Mouse (Mus musculus) neural tube, embryonic 12.5 days (tissue): ENCODE data around the gene Dnah3. TPM values are rescaled to one million over a fixed set of nuclear protein-coding genes. Genes with fewer than 3 reads are reported as not detected.
A peak's percentile ranks its signal among the peaks of the same experiment; 100 is the strongest.

Experiments
- ATAC-seq: fragments of 200-750 bp; cut with Nextera tagmentation; 2 replicates; pipeline ENCODE4 v1.8.0; 2017; ENCODE audit warnings: low read depth, mild to moderate bottlenecking, moderate TSS enrichment, moderate library complexity; ENCODE audit not compliant: low FRiP score
- H3K27ac ChIP-seq: fragments of 300-500 bp; sonication (generic); 2 replicates; pipeline ENCODE4 v1.5.1; 2016
- H3K27me3 ChIP-seq: fragments of 300-500 bp; sonication (generic); replicated peaks from 2 replicates; pipeline ENCODE4 v1.6.1; 2016; ENCODE audit warnings: mild to moderate bottlenecking
- H3K36me3 ChIP-seq: fragments of 300-500 bp; sonication (generic); 2 replicates; pipeline ENCODE4 v1.6.1; 2016; ENCODE audit warnings: mild to moderate bottlenecking
- H3K4me1 ChIP-seq: fragments of 300-500 bp; sonication (generic); 2 replicates; pipeline ENCODE4 v1.6.1; 2016
- H3K4me2 ChIP-seq: fragments of 300-500 bp; sonication (generic); replicated peaks from 2 replicates; pipeline ENCODE4 v1.6.1; 2016; ENCODE audit warnings: mild to moderate bottlenecking
- H3K4me3 ChIP-seq: fragments of 300-500 bp; sonication (generic); 2 replicates; pipeline ENCODE4 v1.5.1; 2016
- H3K9ac ChIP-seq: fragments of 300-500 bp; sonication (generic); 2 replicates; pipeline ENCODE4 v1.6.1; 2016; ENCODE audit warnings: mild to moderate bottlenecking
- H3K9me3 ChIP-seq: fragments of 300-500 bp; sonication (generic); 2 replicates; pipeline ENCODE4 v1.6.1; 2016; ENCODE audit warnings: mild to moderate bottlenecking
- whole genome bisulfite sequencing: fragments of 180-500 bp; shearing (Covaris S2); methylation state at CpG from one replicate; pipeline ENCODE4 v1.1.7; 2016; 5-methylcytosine and 5-hydroxymethylcytosine counted together
- polyA plus RNA-seq: library from polyadenylated mRNA; unstranded; fragments of >200 nt; fragmentation: Nextera tagmentation; extraction: Ambion mirVana; gene quantifications from 2 replicates; pipeline ENCODE4 v1.2.1, GENCODE M21; 2016

The Dnah3 gene
- 0.05 TPM in 1 of 2 replicates, not detected in the other for polyA plus RNA-seq

- WGBS: 90% methylated on average over 6 of the region's 6 CpGs
- no peaks in the 10 kb centered on the region for H3K9me3 ChIP-seq
- H3K4me2 ChIP-seq: no peak within 1 kb of the TSS
- no peaks in the 10 kb centered on the region for H3K36me3 ChIP-seq
- no peaks in the 10 kb centered on the region for H3K4me1 ChIP-seq
- H3K27ac ChIP-seq: no peak within 1 kb of the TSS
- H3K9ac ChIP-seq: no peak within 1 kb of the TSS
- H3K27me3 ChIP-seq: no peaks in the 10 kb centered on the region
- no peak within 1 kb of the TSS for H3K4me3 ChIP-seq
- ATAC-seq: no peak
These were observed at the start of gene Dnah3 for GRCm38 (mm10) chr7:120095180-120095579. Dnah3 (minus strand) TSS chr7:120095280.

DNA sequence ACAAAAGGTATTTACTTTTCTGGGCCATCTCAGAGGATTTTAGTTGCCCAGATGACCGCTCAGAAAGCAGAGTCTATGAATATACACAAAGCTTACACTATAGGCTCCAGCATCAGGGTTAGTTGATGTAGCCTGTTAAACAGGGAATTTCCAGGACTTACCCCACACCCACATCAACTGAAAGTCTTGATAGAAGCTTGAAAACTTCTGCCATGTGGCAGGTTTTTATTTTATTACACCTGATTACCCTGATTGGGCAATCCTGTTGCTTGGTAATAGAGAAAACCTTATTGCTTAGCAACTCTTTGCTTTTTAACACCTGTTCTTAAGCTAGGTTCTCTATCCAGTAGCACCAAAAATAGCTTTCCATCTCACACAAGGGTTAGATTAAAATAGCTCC is 47.7 kb upstream of the Dnah3 start:
- Histone ChIP-seq H3K4me1 (no peaks in the 10 kb centered on the region), H3K27ac (no peak overlapping the region)
- WGBS: 91% methylated on average over 1 of the region's 1 CpGs

DNA sequence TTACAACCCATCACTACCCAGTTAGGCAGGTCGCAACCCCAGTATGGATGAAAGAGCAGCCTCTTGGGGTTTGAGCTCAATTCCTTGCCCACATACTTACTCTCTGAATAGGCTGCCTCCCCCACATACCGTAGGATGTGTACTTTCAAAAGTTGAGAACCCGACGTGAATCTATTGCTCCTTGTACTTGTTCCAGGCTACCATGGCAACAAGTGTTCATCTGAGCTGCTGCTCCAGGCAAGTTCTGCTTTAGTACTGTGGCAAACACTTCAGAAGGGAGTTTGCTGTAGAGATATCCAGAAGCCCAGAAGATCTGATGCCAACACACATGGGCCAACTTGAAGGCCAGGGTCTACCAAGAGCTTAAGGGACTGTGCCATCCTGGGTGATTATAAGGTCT is 33.9 kb upstream of the Dnah3 start:
- H3K4me1 ChIP-seq: peaks cover 6% of the 10 kb centered on the region; the same call in 1 of the 2 replicates
- no peaks in the 10 kb centered on the region for H3K9me3 ChIP-seq
- H3K4me2 ChIP-seq: no peak overlapping the region
- no peak for ATAC-seq
- no peaks in the 10 kb centered on the region for H3K27me3 ChIP-seq
- H3K4me3 ChIP-seq: no peak overlapping the region
- H3K9ac ChIP-seq: no peak overlapping the region
- no peaks in the 10 kb centered on the region for H3K36me3 ChIP-seq
- no peak overlapping the region for H3K27ac ChIP-seq
- 67% methylated on average over 4 of the region's 4 CpGs for WGBS

More for the DNA sequence above, 47.7 kb upstream of the Dnah3 start:
- no peaks in the 10 kb centered on the region for H3K27me3 ChIP-seq
- no peak overlapping the region for H3K9ac ChIP-seq
- H3K36me3 ChIP-seq: no peaks in the 10 kb centered on the region
- no peak overlapping the region for H3K4me3 ChIP-seq
- ATAC-seq: no peak
- H3K9me3 ChIP-seq: no peaks in the 10 kb centered on the region
- no peak overlapping the region for H3K4me2 ChIP-seq

GRCm38 (mm10) chr7:120127686-120128059 is 32.6 kb upstream of the Dnah3 start:
- no peak for ATAC-seq
- Histone ChIP-seq H3K36me3 (no peaks in the 10 kb centered on the region), H3K27me3 (no peaks in the 10 kb centered on the region), H3K4me3 (no peak overlapping the region), H3K9ac (no peak overlapping the region), H3K9me3 (no peaks in the 10 kb centered on the region), H3K27ac (no peak overlapping the region), H3K4me2 (no peak overlapping the region), H3K4me1 (peaks cover 6% of the 10 kb centered on the region; the same call in 1 of the 2 replicates)
- 57% methylated on average over 4 of the region's 4 CpGs for WGBS

GRCm38 (mm10) chr7:120126976-120127685 is 32.1 kb upstream of the Dnah3 start:
- ATAC-seq: no peak
- no peak overlapping the region for H3K9ac ChIP-seq
- H3K9me3 ChIP-seq: no peaks in the 10 kb centered on the region
- H3K4me2 ChIP-seq: no peak overlapping the region
- no peak overlapping the region for H3K27ac ChIP-seq
- H3K4me3 ChIP-seq: no peak overlapping the region
- WGBS: 37% methylated on average over 5 of the region's 5 CpGs
- no peaks in the 10 kb centered on the region for H3K36me3 ChIP-seq
- H3K4me1 ChIP-seq: peaks cover 6% of the 10 kb centered on the region; the same call in 1 of the 2 replicates
- H3K27me3 ChIP-seq: no peaks in the 10 kb centered on the region

GRCm38 (mm10) chr7:120124844-120125243 is 29.8 kb upstream of the Dnah3 start:
- H3K27ac ChIP-seq: no peak overlapping the region
- no peaks in the 10 kb centered on the region for H3K27me3 ChIP-seq
- no peak overlapping the region for H3K4me2 ChIP-seq
- H3K36me3 ChIP-seq: 0 out of 2 replicates have a peak, but pooled peaks cover 4% of the 10 kb centered on the region
- peak; percentile 87 for ATAC-seq
- H3K9me3 ChIP-seq: no peaks in the 10 kb centered on the region
- 0% methylated on average over 3 of the region's 3 CpGs for WGBS
- no peak overlapping the region for H3K9ac ChIP-seq
- no peak overlapping the region for H3K4me3 ChIP-seq
- H3K4me1 ChIP-seq: peaks cover 6% of the 10 kb centered on the region; the same call in 1 of the 2 replicates

DNA sequence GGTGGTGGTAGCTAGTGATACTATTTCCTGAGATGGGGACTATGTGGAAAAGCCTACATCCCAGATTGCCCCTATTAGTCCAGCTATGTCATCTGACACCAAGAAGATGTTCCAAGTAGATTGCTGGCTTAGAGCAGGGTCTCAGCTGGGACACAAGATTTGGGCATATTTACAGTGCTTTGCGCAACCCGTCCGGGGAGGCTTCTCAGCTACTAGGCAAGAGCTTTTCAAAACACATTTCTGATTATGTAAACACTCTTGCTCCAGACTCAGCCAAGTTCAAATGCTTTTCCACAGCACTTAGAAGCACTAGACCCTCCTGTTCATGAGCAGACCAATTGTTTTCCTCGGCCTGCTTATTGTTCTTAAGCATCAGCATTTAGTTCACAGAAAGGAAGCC is 28.7 kb upstream of the Dnah3 start:
- Histone ChIP-seq H3K4me2 (no peak overlapping the region), H3K9ac (no peak overlapping the region), H3K9me3 (no peaks in the 10 kb centered on the region), H3K4me3 (no peak overlapping the region), H3K27ac (no peak overlapping the region), H3K27me3 (no peaks in the 10 kb centered on the region), H3K4me1 (peaks cover 6% of the 10 kb centered on the region; the same call in 1 of the 2 replicates), H3K36me3 (0 out of 2 replicates have a peak, but pooled peaks cover 4% of the 10 kb centered on the region)
- ATAC-seq: no peak
- 90% methylated on average over 4 of the region's 4 CpGs for WGBS

DNA sequence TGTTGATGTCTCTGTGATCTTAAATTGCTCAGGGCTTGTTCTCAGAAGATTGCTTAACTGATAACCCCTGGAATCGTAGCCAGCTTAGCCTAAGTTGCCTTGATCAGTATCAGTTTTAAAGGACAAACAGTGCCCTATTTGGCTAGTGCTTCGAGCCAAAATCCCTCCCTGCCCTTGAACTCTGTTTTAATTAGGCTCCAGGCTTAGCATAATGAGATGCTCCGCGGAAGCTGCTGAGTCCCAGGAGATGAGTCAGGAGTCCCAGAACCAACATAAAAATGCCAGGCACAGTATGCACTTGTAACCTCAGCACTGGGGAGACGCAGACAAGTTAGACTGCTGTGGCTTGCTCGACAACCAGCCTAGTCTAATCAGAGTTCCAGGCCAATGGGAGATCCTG is 22.4 kb upstream of the Dnah3 start:
- Histone ChIP-seq H3K36me3 (0 out of 2 replicates have a peak, but pooled peaks cover 4% of the 10 kb centered on the region), H3K27me3 (no peaks in the 10 kb centered on the region), H3K27ac (no peak overlapping the region), H3K4me2 (no peak overlapping the region), H3K4me1 (no peaks in the 10 kb centered on the region), H3K4me3 (no peak overlapping the region), H3K9me3 (no peaks in the 10 kb centered on the region), H3K9ac (no peak overlapping the region)
- 50% methylated on average over 6 of the region's 6 CpGs for WGBS
- no peak for ATAC-seq

GRCm38 (mm10) chr7:120116976-120117375 is 21.9 kb upstream of the Dnah3 start:
- Histone ChIP-seq H3K27ac (no peak overlapping the region), H3K4me2 (no peak overlapping the region), H3K27me3 (no peaks in the 10 kb centered on the region), H3K4me3 (no peak overlapping the region), H3K9ac (no peak overlapping the region), H3K9me3 (no peaks in the 10 kb centered on the region), H3K36me3 (0 out of 2 replicates have a peak, but pooled peaks cover 4% of the 10 kb centered on the region), H3K4me1 (no peaks in the 10 kb centered on the region)
- 95% methylated on average over 5 of the region's 5 CpGs for WGBS
- ATAC-seq: no peak

- Histone ChIP-seq H3K9me3 (no peaks in the 10 kb centered on the region), H3K36me3 (no peaks in the 10 kb centered on the region), H3K27ac (no peak overlapping the region), H3K27me3 (no peaks in the 10 kb centered on the region), H3K4me1 (no peaks in the 10 kb centered on the region), H3K9ac (no peak overlapping the region), H3K4me2 (no peak overlapping the region), H3K4me3 (no peak overlapping the region)
- ATAC-seq: no peak
- 90% methylated on average over 5 of the region's 5 CpGs for WGBS
These were observed 14.6 kb upstream of the Dnah3 start for GRCm38 (mm10) chr7:120109676-120110075.

DNA sequence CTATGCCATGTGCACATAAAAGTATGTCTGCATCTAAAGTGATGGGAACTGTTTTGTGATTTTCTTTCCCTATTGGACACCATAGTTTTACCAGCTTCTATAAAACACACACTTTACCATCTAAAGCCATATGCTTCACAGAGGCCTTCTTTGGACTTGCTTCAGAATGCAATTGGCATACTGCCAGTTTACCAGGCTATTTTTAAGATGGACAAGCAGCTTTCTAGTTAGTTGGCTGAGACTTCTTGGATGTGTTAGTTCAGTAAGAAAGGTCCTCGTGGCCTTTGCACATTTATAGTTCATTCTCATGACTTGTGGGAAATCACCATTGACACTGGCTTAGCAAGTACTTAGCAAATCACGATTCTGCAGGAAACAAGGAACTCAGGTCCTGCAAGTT is 11.3 kb upstream of the Dnah3 start:
- H3K9ac ChIP-seq: no peak overlapping the region
- no peaks in the 10 kb centered on the region for H3K9me3 ChIP-seq
- 0 out of 2 replicates have a peak, but pooled peaks cover 7% of the 10 kb centered on the region for H3K27me3 ChIP-seq
- ATAC-seq: no peak
- no peaks in the 10 kb centered on the region for H3K36me3 ChIP-seq
- H3K27ac ChIP-seq: no peak overlapping the region
- no peak overlapping the region for H3K4me2 ChIP-seq
- WGBS: 74% methylated on average over 2 of the region's 2 CpGs
- H3K4me3 ChIP-seq: no peak overlapping the region
- peaks cover 16% of the 10 kb centered on the region for H3K4me1 ChIP-seq

- Histone ChIP-seq H3K9me3 (no peaks in the 10 kb centered on the region), H3K4me2 (no peak overlapping the region), H3K4me1 (peaks cover 16% of the 10 kb centered on the region), H3K9ac (no peak overlapping the region), H3K4me3 (no peak overlapping the region), H3K27ac (no peak overlapping the region), H3K27me3 (0 out of 2 replicates have a peak, but pooled peaks cover 7% of the 10 kb centered on the region), H3K36me3 (no peaks in the 10 kb centered on the region)
- no peak for ATAC-seq
- WGBS: 48% methylated on average over 3 of the region's 3 CpGs
These were observed 9.9 kb upstream of the Dnah3 start for GRCm38 (mm10) chr7:120104975-120105374.
